Mouse (Mus musculus): ENCODE data around the gene Olfr1191-ps1. TPM values are rescaled to one million over a fixed set of nuclear protein-coding genes. Genes with fewer than 3 reads are reported as not detected.
"Not testable (repeated sequence)": the region's sequence is repeated elsewhere in the genome, so short reads cannot be mapped to it uniquely, and the experiment has no call there.

Gene Olfr1191-ps1
- not detected in 2 replicates for polyA plus RNA-seq (2012; rRNA removed)

DNA sequence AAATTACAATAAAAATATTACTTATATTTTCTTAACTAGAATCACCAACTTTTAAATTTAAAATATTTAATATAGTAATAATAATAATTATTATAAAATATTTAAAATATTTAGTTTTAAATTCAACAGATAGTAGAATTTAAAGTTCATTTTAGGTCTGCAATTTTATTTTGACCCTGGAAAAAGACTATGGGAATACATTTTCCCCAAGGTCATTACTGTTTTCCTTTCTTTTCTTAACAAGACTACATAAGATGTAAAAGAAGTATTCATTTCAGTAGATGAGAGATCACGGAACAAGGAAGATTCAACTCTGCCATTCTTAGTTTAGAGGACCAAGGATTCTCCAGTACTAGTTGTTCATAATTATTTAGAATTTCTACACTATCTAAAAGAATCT is at the start of gene Olfr1191-ps1:
Gene Olfr1191-ps1, plus strand, starts transcription at position 301 of the 400 bp plus-strand sequence.
- not testable (repeated sequence) for H3K4me1 ChIP-seq (ENCODE audit: control insufficient read depth, insufficient read depth, low read length); DNase-seq; H3K4me3 ChIP-seq (replicated peaks; ENCODE audit: extremely low read depth, low read depth, low read length)
- WGBS, result 77% methylated on average over 1 of the region's 1 CpGs

DNA sequence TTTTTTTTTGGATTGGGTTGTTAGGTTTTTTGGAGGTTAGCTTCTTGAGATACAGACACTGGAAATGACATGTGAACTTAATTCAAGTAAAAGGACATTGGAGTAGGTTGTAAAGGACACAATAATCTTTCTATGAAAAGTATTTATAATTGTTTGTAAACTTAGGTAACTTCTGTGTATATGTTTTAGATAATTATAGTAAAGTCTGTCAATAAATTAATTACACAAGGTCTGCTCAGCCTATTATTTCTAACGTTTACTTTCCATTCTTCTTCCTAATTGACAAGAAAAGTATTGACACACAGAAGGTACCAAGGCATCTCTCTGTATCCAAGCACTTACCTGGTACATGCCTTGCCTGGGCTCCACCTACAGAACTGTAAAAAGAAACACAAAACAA is 7.9 kb downstream of the Olfr1191-ps1 start, which contains the start of gene Olfr1192-ps1:
Gene Olfr1192-ps1, plus strand, starts transcription at position 301 of the 400 bp plus-strand sequence.
- Histone ChIP-seq H3K4me1 (ENCODE audit: control insufficient read depth, insufficient read depth, low read length) (no peaks in the 10 kb centered on the region), H3K4me3 (replicated peaks; ENCODE audit: extremely low read depth, low read depth, low read length) (no peak within 1 kb of the TSS)
- DNase-seq, result no peak
- TF ChIP-seq POLR2A (IDR thresholded peaks at IDR 0.05; ENCODE audit: borderline replicate concordance, extremely low read depth, low read depth, low read length) (no peak), CTCF (IDR thresholded peaks at IDR 0.05; ENCODE audit: insufficient read depth, low read length) (no peak)
- 24% methylated on average over 1 of the region's 1 CpGs for WGBS

- H3K4me1 ChIP-seq (ENCODE audit: control insufficient read depth, insufficient read depth, low read length); H3K4me3 ChIP-seq (replicated peaks; ENCODE audit: extremely low read depth, low read depth, low read length); DNase-seq: not testable (repeated sequence)
Measured at GRCm38 (mm10) chr2:88675328-88675727, 35.0 kb downstream of the Olfr1191-ps1 start, which contains the start of gene Olfr1193. Gene Olfr1193 (plus strand): TSS chr2:88675628.

DNA sequence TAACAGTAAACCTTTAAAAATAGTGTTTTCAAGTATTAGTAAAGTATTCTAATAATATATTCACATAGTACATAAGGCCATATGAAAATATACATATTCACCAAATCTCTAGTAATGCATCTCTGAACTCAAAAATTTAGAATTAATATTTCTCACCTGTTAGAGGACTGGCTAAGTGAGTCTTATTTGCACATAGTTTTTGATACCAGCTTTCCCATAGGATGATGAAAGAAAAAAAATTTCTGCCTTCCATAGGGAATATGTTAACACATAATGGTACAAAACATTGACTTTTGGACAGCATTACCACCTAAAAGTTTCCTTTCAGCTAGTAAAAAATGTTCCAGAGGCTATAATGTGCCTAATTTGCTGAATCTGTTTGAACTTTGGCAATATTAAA is 48.7 kb downstream of the Olfr1191-ps1 start, which contains the start of gene Olfr1195:
Gene Olfr1195, minus strand, starts transcription at position 101 of the 400 bp plus-strand sequence.
- TF ChIP-seq CTCF (IDR thresholded peaks at IDR 0.05; ENCODE audit: insufficient read depth, low read length), result no peak
- TF ChIP-seq POLR2A (IDR thresholded peaks at IDR 0.05; ENCODE audit: borderline replicate concordance, extremely low read depth, low read depth, low read length), result no peak
- no peak for DNase-seq
- Histone ChIP-seq H3K4me3 (replicated peaks; ENCODE audit: extremely low read depth, low read depth, low read length) (no peak within 1 kb of the TSS), H3K4me1 (ENCODE audit: control insufficient read depth, insufficient read depth, low read length) (no peaks in the 10 kb centered on the region)

Other genes starting within 250 kb of the Olfr1191-ps1 start
- gene Olfr1179, start 234.1 kb upstream of the Olfr1191-ps1 start, polyA plus RNA-seq (2012; rRNA removed), result not detected in 2 replicates
- gene Olfr1180, start 221.4 kb upstream of the Olfr1191-ps1 start, polyA plus RNA-seq (2012; rRNA removed), result not detected in 2 replicates
- not detected in 2 replicates for gene Olfr1181, start 214.4 kb upstream of the Olfr1191-ps1 start, polyA plus RNA-seq (2012; rRNA removed)
- not detected in 2 replicates for gene Gm13757, start 191.4 kb upstream of the Olfr1191-ps1 start, polyA plus RNA-seq (2012; rRNA removed)
- gene Olfr1183, start 185.7 kb upstream of the Olfr1191-ps1 start, polyA plus RNA-seq (2012; rRNA removed), result not detected in 2 replicates
- gene Olfr1184, start 156.9 kb upstream of the Olfr1191-ps1 start, polyA plus RNA-seq (2012; rRNA removed), result not detected in 2 replicates
- gene Olfr1185-ps1, start 147.2 kb upstream of the Olfr1191-ps1 start, polyA plus RNA-seq (2012; rRNA removed), result not detected in 2 replicates
- gene Olfr1186, start 122.0 kb upstream of the Olfr1191-ps1 start, polyA plus RNA-seq (2012; rRNA removed), result not detected in 2 replicates
- not detected in 2 replicates for gene Olfr1188, start 83.6 kb upstream of the Olfr1191-ps1 start, polyA plus RNA-seq (2012; rRNA removed)
- not detected in 2 replicates for gene Olfr1189, start 54.1 kb upstream of the Olfr1191-ps1 start, polyA plus RNA-seq (2012; rRNA removed)
- gene Olfr1192-ps1, start 8.0 kb downstream of the Olfr1191-ps1 start, polyA plus RNA-seq (2012; rRNA removed), result not detected in 2 replicates
- not detected in 2 replicates for gene Olfr1193, start 35.1 kb downstream of the Olfr1191-ps1 start, polyA plus RNA-seq (2012; rRNA removed)
- gene Olfr1195, start 48.6 kb downstream of the Olfr1191-ps1 start, polyA plus RNA-seq (2012; rRNA removed), result not detected in 2 replicates
- not detected in 2 replicates for gene Olfr1196, start 64.1 kb downstream of the Olfr1191-ps1 start, polyA plus RNA-seq (2012; rRNA removed)
- gene Olfr1197, start 91.8 kb downstream of the Olfr1191-ps1 start, polyA plus RNA-seq (2012; rRNA removed), result not detected in 2 replicates
- gene Olfr1198, start 110.8 kb downstream of the Olfr1191-ps1 start, polyA plus RNA-seq (2012; rRNA removed), result not detected in 2 replicates
- not detected in 2 replicates for gene Olfr1199, start 119.9 kb downstream of the Olfr1191-ps1 start, polyA plus RNA-seq (2012; rRNA removed)
- gene Olfr1200, start 129.9 kb downstream of the Olfr1191-ps1 start, polyA plus RNA-seq (2012; rRNA removed), result not detected in 2 replicates
- not detected in 2 replicates for gene Olfr1201, start 152.5 kb downstream of the Olfr1191-ps1 start, polyA plus RNA-seq (2012; rRNA removed)
- not detected in 2 replicates for gene Olfr1202, start 174.0 kb downstream of the Olfr1191-ps1 start, polyA plus RNA-seq (2012; rRNA removed)
- not detected in 2 replicates for gene Olfr1205, start 189.2 kb downstream of the Olfr1191-ps1 start, polyA plus RNA-seq (2012; rRNA removed)
- not detected in 2 replicates for gene Olfr1204, start 208.8 kb downstream of the Olfr1191-ps1 start, polyA plus RNA-seq (2012; rRNA removed)
- gene Olfr1206, start 222.7 kb downstream of the Olfr1191-ps1 start, polyA plus RNA-seq (2012; rRNA removed), result not detected in 2 replicates